Mouse (Mus musculus): ENCODE measurements around the gene Pou2f1.

DNA sequence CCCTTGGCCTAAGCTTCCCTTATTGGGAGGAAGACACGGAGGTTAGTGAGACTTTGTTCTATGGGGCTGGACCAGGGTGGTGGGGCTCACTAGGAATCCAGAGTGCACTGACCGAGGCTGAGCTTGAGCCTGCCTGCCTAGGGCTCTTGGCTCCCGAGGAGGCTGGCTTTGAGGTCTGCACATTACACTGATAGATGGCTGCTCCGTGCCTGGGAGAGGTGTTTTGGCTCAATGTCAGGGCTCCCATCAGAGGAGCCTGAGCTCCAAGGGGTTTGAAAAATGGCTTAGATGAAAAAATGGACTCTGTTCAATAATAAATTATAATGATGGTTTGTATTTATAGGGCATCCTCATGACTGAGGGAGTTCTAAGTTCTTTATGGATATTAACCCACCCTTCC, 169.2 kb downstream of the Pou2f1 start:
- TF ChIP-seq CTCF (IDR thresholded peaks at IDR 0.05; ENCODE audit: low read depth) = no peak
- no peak for TF ChIP-seq EP300 (IDR thresholded peaks at IDR 0.05; ENCODE audit: low read depth)

Data from liver, postnatal 0 days (tissue).